Mouse (Mus musculus) adrenal gland, adult 8-10 months (tissue): Measurements from ENCODE around the gene Rbm14. TPM values are rescaled to one million over a fixed set of nuclear protein-coding genes. Genes with fewer than 3 reads are reported as not detected.

Experiments
- total RNA-seq, 4 experiments: library from RNA; stranded (reverse); gene quantifications; 2 replicates each; pipeline ENCODE4 v1.2.4; 2022

The Rbm14 gene
- total RNA-seq, 4 experiments from 2014 or later, result 43.7 to 64.6 (median 53.9) TPM

Other genes starting within 250 kb of the Rbm14 start
- 1 to 10 TPM; 3.9 to 9.3 (median 6.5) TPM for gene Lrfn4, start 196.0 kb downstream of the Rbm14 start, total RNA-seq
- gene Rce1, start 186.0 kb downstream of the Rbm14 start, total RNA-seq, result 10 to 100 TPM; 34.0 to 47.7 (median 38.9) TPM
- gene Gm960, start 113.0 kb downstream of the Rbm14 start, total RNA-seq, result 1 to 10 TPM in 1 of 4 experiments, under 1 TPM in 2, not detected in 1; 0.67 to 1.0 (median 0.94) TPM
- gene Sptbn2, start 100.5 kb downstream of the Rbm14 start, total RNA-seq, result 1 to 10 TPM in 3 of 4 experiments, under 1 TPM in 1; 0.99 to 3.5 (median 1.6) TPM
- 10 to 100 TPM; 14.3 to 16.5 (median 16.1) TPM for gene Rbm4b, start 55.1 kb downstream of the Rbm14 start, total RNA-seq
- gene Rbm4, start 17.7 kb downstream of the Rbm14 start, total RNA-seq, result 10 to 100 TPM; 54.0 to 83.2 (median 62.0) TPM
- 10 to 100 TPM; 20.7 to 31.8 (median 24.4) TPM for gene Gm21992, start within 50 bp of the Rbm14 start, total RNA-seq
- 100 to 1,000 TPM; 101 to 198 (median 175) TPM for gene Ccs, start 27.7 kb upstream of the Rbm14 start, total RNA-seq
- gene Ccdc87, start 27.7 kb upstream of the Rbm14 start, total RNA-seq, result under 1 TPM; 0.15 to 0.59 (median 0.29) TPM
- gene Ctsf, start 43.5 kb upstream of the Rbm14 start, total RNA-seq, result 100 to 1,000 TPM; 412 to 672 (median 540) TPM
- gene Actn3, start 66.3 kb upstream of the Rbm14 start, total RNA-seq, result 1 to 10 TPM in 1 of 4 experiments, under 1 TPM in 3; 0.46 to 1.5 (median 0.75) TPM
- gene Zdhhc24, start 67.0 kb upstream of the Rbm14 start, total RNA-seq, result 10 to 100 TPM; 26.3 to 35.8 (median 29.2) TPM
- gene Bbs1, start 95.0 kb upstream of the Rbm14 start, total RNA-seq, result 10 to 100 TPM in 2 of 4 experiments, 1 to 10 TPM in 2; 6.9 to 23.3 (median 12.5) TPM
- gene Dpp3, start 116.7 kb upstream of the Rbm14 start, total RNA-seq, result 100 to 1,000 TPM; 110 to 141 (median 132) TPM
- gene Peli3, start 131.5 kb upstream of the Rbm14 start, total RNA-seq, result 10 to 100 TPM; 10.9 to 19.5 (median 15.2) TPM
- gene Mrpl11, start 150.5 kb upstream of the Rbm14 start, total RNA-seq, result 10 to 100 TPM; 44.6 to 56.9 (median 53.6) TPM
- gene Npas4, start 178.7 kb upstream of the Rbm14 start, total RNA-seq, result under 1 TPM; 0.17 to 0.43 (median 0.32) TPM
- 1 to 10 TPM; 4.0 to 5.7 (median 4.5) TPM for gene Slc29a2, start 212.2 kb upstream of the Rbm14 start, total RNA-seq
- gene B4gat1, start 227.2 kb upstream of the Rbm14 start, total RNA-seq, result 10 to 100 TPM; 44.3 to 54.2 (median 51.8) TPM
- 1 to 10 TPM in 3 of 4 experiments, under 1 TPM in 1; 0.59 to 3.9 (median 1.9) TPM for gene AC124502.3, start 227.3 kb upstream of the Rbm14 start, total RNA-seq
- gene Brms1, start 229.7 kb upstream of the Rbm14 start, total RNA-seq, result 10 to 100 TPM; 30.0 to 40.1 (median 33.6) TPM
- 1 to 10 TPM; 4.1 to 8.1 (median 7.7) TPM for gene Rin1, start 238.8 kb upstream of the Rbm14 start, total RNA-seq